Mouse (Mus musculus) midbrain, embryonic 11.5 days (tissue): ENCODE measurements around the gene Cdc42ep3. TPM values are rescaled to one million over a fixed set of nuclear protein-coding genes. Genes with fewer than 3 reads are reported as not detected.

Source experiments
- ATAC-seq: fragments of 200-750 bp; cut with Nextera tagmentation; 2 replicates; pipeline ENCODE4 v1.8.0; 2017; ENCODE audit warnings: moderate TSS enrichment, moderate library complexity; ENCODE audit not compliant: low FRiP score
- DNase-seq: peaks from one replicate; pipeline ENCODE4 v3.0.0; 2015; ENCODE audit warnings: low spot score; ENCODE audit errors: missing footprints
- H3K27ac ChIP-seq: fragments of 300-500 bp; sonication (generic); 2 replicates; pipeline ENCODE4 v1.5.1; 2014; ENCODE audit warnings: low read depth, low read length
- H3K27me3 ChIP-seq: fragments of 300-500 bp; sonication (generic); 2 replicates; pipeline ENCODE4 v1.6.1; 2014; ENCODE audit warnings: mild to moderate bottlenecking, low read length, moderate library complexity, mixed read lengths; ENCODE audit not compliant: control insufficient read depth, insufficient read depth
- H3K36me3 ChIP-seq: fragments of 300-500 bp; sonication (generic); 2 replicates; pipeline ENCODE4 v1.6.1; 2014; ENCODE audit warnings: mild to moderate bottlenecking, low read length, moderate library complexity, mixed read lengths; ENCODE audit not compliant: control insufficient read depth, insufficient read depth
- H3K4me1 ChIP-seq: fragments of 300-500 bp; sonication (generic); 2 replicates; pipeline ENCODE4 v1.6.1; 2014; ENCODE audit warnings: low read length; ENCODE audit not compliant: control insufficient read depth, insufficient read depth
- H3K4me2 ChIP-seq: fragments of 300-500 bp; sonication (generic); 2 replicates; pipeline ENCODE4 v1.6.1; 2014; ENCODE audit warnings: mild to moderate bottlenecking, moderate library complexity
- H3K4me3 ChIP-seq: fragments of 300-500 bp; sonication (generic); 2 replicates; pipeline ENCODE4 v1.5.1; 2014; ENCODE audit warnings: low read depth, low read length
- H3K9ac ChIP-seq: fragments of 300-500 bp; sonication (generic); 2 replicates; pipeline ENCODE4 v1.6.1; 2014; ENCODE audit warnings: low read length
- H3K9me3 ChIP-seq: fragments of 300-500 bp; sonication (generic); 2 replicates; pipeline ENCODE4 v1.6.1; 2016; ENCODE audit warnings: low read length; ENCODE audit not compliant: control insufficient read depth
- WGBS: fragments of 180-500 bp; shearing (Covaris S2); extraction: QIAGEN DNeasy Blood & Tissue Kit; methylation state at CpG from one replicate; pipeline ENCODE4 v1.1.7; 2014; 5-methylcytosine and 5-hydroxymethylcytosine counted together
- polyA plus RNA-seq: library from polyadenylated mRNA; unstranded; fragments of >200 nt; fragmentation: Nextera tagmentation; extraction: Ambion mirVana; gene quantifications from 2 replicates; pipeline ENCODE4 v1.2.1, GENCODE M21; 2014

The Cdc42ep3 gene
- polyA plus RNA-seq, 1 experiment from 2014 or later = 18.0 TPM

DNA sequence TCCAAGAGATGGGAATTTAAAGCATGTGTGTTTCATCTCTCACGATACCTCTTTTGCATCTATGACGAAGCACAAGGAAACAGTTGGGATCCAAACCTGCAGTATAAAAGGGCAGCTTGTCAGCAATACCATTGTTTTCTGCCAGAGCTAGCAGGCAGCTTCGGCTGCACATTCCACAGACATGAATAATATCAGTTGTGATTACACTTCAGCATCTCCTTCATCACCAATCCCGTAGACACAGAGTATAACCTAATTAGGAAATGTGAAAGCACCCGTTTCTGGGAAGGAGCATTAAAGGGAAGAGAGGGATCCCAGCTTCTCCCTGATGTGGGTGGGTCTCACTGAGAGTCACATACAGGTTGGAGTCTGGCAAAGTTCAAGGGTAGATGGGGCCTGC is 18.1 kb upstream of the Cdc42ep3 start:
- no peak for DNase-seq
- no peak for ATAC-seq
- Histone ChIP-seq H3K9ac (no peak overlapping the region), H3K4me2 (no peak overlapping the region), H3K4me1 (no peaks in the 10 kb centered on the region), H3K4me3 (no peak overlapping the region), H3K27ac (no peak overlapping the region), H3K9me3 (no peaks in the 10 kb centered on the region), H3K27me3 (no peaks in the 10 kb centered on the region), H3K36me3 (no peaks in the 10 kb centered on the region)
- WGBS = 84% methylated on average over 5 of the region's 5 CpGs

DNA sequence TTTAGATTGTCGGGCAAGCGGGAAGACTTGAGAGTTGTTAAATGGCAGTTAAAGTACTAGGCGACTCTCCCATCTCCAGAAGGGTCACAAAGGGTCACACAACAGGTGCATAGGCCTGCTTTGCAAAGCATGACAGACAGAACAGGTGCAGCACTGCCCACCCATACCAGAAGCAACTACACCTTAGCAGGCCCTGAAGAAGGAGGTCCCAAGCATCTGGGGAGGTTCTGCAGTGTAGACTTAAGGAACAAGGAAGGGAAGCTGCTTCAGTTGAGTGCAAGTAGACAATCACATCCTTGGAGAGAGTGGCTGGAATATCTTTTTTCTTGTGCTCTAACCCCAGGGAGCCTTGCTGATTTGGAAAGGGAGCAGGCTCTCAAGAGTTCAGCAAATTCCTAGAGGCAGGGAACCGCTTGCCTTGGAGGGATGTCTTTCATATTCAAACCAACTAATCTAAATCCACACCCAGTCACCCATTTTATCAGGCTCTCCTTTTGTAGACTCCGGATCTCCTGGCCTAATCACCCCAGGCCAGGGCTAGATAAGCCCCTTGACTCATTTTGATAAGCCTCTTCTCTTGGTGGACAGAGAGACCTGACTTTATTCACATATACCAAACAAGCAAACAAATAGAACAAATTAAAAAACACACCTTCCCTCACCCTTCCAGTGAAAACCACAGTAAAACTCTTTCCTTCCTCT is 10.0 kb upstream of the Cdc42ep3 start:
- 26% methylated on average over 5 of the region's 5 CpGs for WGBS
- H3K36me3 ChIP-seq = no peaks in the 10 kb centered on the region
- H3K9ac ChIP-seq = no peak overlapping the region
- H3K27ac ChIP-seq = no peak overlapping the region
- no peaks in the 10 kb centered on the region for H3K27me3 ChIP-seq
- no peak overlapping the region for H3K4me2 ChIP-seq
- no peaks in the 10 kb centered on the region for H3K9me3 ChIP-seq
- no peak overlapping the region for H3K4me3 ChIP-seq
- no peak for DNase-seq
- H3K4me1 ChIP-seq = no peaks in the 10 kb centered on the region
- ATAC-seq = no peak

DNA sequence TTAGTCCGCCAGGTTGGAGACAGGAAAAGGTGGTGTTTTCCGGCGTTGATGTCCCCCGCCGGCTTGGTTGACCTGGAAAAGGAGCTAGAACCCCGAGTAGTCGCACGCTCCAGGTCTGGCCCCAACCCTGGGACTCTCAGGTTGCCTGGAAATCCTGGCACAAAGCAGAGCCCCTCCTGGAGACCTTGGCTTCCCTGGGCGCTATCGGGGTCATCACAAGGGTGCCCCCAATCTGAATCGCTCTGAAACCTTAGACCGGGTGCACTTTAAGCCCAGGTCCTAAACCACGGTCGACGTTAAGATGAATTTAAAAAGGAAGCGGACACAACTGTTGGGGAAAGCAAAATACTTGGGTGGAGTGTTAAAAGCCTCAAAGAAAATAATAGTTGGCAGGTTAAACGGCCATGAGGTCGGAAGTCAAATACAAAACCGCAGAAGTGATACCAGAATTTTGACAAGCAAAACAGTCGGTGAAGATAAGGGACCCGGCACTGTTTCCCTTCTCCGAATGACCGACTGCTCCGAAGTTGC is 1.2 kb upstream of the Cdc42ep3 start:
- H3K4me2 ChIP-seq = peak overlapping the region; percentile 80
- no peaks in the 10 kb centered on the region for H3K9me3 ChIP-seq
- no peaks in the 10 kb centered on the region for H3K36me3 ChIP-seq
- H3K27ac ChIP-seq = no peak overlapping the region
- peak; percentile 20; the same call in 1 of the 2 replicates for ATAC-seq
- H3K9ac ChIP-seq = peak overlapping the region; percentile 72; the same call in 1 of the 2 replicates
- H3K4me1 ChIP-seq = peaks cover 2% of the 10 kb centered on the region; the same call in 1 of the 2 replicates
- H3K4me3 ChIP-seq = peak overlapping the region; percentile 56
- WGBS = 9% methylated on average over 24 of the region's 24 CpGs
- peaks cover 26% of the 10 kb centered on the region for H3K27me3 ChIP-seq
- peak; percentile 91 for DNase-seq

DNA sequence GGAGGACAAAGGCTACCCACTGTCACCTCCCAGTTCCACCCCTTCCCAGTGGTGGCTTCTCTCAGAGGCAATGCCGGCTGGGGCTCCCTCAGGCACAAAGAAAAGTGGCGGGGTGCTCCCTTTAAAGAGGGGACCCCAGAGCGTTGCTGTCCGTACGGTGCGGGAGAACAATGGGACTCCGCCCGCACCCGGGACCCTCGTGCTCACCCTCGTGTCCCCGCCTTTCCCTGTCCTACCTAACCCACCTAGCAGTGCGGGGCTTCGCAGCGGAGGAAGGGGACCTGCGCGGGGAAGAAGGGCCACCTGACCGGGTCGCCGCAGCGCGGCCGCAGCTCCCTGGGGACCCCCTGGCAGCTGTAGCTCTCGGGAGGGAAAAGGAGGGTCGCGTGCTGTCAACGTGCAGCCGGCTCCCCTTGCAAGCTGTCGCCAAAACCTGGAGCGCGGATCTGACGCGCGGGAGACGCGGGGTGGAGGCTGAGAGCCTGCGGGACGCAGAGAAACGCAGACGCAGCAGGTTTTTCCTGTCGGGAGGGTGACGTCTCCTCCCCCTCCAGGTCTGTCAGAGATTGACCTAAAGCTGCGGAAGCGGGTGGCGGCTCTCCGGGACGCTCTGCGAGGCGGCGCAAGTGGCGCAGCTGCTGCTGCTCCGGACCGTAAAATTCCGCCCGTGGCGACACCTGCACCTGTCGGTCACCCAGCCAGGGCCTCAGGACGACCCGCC is 540 bp upstream of the Cdc42ep3 start:
- ATAC-seq = peak; percentile 77
- H3K4me1 ChIP-seq = peaks cover 2% of the 10 kb centered on the region; the same call in 1 of the 2 replicates

DNA sequence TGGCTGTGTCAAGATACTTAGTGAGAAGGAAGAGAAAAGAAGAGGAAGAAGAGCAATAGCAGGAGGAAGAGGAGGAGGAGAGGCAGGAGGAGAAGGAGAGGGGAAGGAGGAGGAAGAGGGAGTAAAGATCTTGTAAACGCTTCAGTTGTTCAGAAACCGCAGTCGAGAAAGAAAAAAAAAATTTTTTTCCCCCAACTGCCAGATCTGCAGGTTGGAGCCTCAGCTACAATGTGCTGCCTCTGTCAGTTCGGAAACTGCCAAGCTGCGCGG is 782 bp downstream of the Cdc42ep3 start:
- H3K27me3 ChIP-seq = peaks cover 26% of the 10 kb centered on the region
- no peak for ATAC-seq
- WGBS = 0% methylated on average over 6 of the region's 6 CpGs

More for the DNA sequence above, 540 bp upstream of the Cdc42ep3 start:
- peaks cover 26% of the 10 kb centered on the region for H3K27me3 ChIP-seq
- peak; percentile 95 for DNase-seq
- under 1% methylated on average over 52 of the region's 59 CpGs for WGBS
- H3K9ac ChIP-seq = peak overlapping the region; percentile 72
- peak overlapping the region; percentile 67 for H3K27ac ChIP-seq
- H3K9me3 ChIP-seq = no peaks in the 10 kb centered on the region
- peak overlapping the region; percentile 56 for H3K4me3 ChIP-seq
- H3K4me2 ChIP-seq = peak overlapping the region; percentile 80
- H3K36me3 ChIP-seq = no peaks in the 10 kb centered on the region

DNA sequence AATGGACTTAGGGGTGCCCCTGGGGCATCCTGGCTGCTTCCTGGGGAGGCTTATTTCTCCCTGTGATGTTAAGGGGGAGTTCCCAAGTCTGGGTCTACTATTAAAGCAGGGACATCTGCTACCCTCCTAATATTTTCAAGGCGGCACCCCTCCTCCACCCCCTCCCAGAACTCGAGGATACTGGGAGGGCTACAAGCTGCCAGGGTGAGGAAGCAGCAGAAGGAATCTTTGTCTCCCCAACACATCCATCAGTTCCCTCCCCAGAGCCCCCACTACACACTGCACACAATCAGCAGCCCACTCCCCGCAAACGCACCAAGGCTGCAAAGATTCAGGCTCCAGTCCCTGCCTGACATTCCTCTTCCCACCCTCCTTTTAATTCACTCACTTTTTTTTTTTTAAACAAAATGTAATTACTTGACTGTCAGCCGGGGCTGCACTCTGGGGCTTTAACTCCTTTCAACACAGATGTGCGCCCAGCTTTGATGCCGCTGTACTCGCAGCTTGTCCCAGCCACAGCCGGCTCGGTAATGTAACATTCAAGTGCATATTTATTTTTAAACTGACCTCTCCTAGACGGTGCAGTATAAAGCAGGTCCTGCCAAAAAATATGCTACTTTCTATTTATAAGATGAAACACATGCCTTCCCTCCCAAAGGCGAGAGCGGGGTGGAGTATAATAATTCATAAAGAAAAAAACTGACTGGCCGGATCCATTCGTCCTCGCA is 1.3 kb downstream of the Cdc42ep3 start:
- H3K27me3 ChIP-seq = peaks cover 26% of the 10 kb centered on the region
- peak overlapping the region; percentile 56 for H3K4me3 ChIP-seq
- H3K4me2 ChIP-seq = peak overlapping the region; percentile 80
- H3K9me3 ChIP-seq = no peaks in the 10 kb centered on the region
- peak overlapping the region; percentile 72; the same call in 1 of the 2 replicates for H3K9ac ChIP-seq
- no peaks in the 10 kb centered on the region for H3K36me3 ChIP-seq
- 3% methylated on average over 16 of the region's 16 CpGs for WGBS
- DNase-seq (no peak), ATAC-seq (no peak)
- H3K4me1 ChIP-seq = peaks cover 2% of the 10 kb centered on the region; the same call in 1 of the 2 replicates
- no peak overlapping the region for H3K27ac ChIP-seq

More for the DNA sequence above, 782 bp downstream of the Cdc42ep3 start:
- Histone ChIP-seq H3K4me1 (peaks cover 2% of the 10 kb centered on the region; the same call in 1 of the 2 replicates), H3K9ac (peak overlapping the region; percentile 72; the same call in 1 of the 2 replicates), H3K4me3 (peak overlapping the region; percentile 56), H3K27ac (no peak overlapping the region), H3K9me3 (no peaks in the 10 kb centered on the region), H3K36me3 (no peaks in the 10 kb centered on the region), H3K4me2 (peak overlapping the region; percentile 80)
- DNase-seq = no peak

DNA sequence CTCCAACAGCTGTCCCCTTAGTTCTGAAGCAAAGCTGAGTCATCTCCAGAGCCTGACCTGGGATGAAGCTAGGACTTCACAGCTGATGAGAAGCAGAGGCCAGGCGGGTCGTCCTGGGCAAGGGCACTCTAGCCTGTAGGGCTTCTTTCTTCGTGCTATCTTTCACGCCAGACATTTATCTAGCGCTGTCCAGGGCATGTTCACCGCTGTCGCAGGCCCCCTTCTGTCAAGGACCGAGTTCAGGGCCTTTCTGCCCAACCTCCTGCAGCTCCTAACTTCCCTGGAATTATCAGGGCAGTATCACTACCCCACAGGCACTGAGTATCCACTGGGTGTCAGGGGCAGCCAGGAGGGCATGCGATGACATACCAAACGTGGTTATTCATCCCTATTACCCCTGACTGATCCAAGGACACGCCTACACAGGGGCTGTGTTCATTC is 4.1 kb downstream of the Cdc42ep3 start:
- Histone ChIP-seq H3K4me3 (no peak overlapping the region), H3K36me3 (no peaks in the 10 kb centered on the region), H3K9ac (no peak overlapping the region), H3K4me1 (peaks cover under 1% of the 10 kb centered on the region; the same call in 1 of the 2 replicates), H3K9me3 (no peaks in the 10 kb centered on the region), H3K27ac (no peak overlapping the region), H3K27me3 (peaks cover 17% of the 10 kb centered on the region), H3K4me2 (no peak overlapping the region)
- ATAC-seq = no peak
- WGBS = 74% methylated on average over 11 of the region's 11 CpGs
- DNase-seq = no peak

DNA sequence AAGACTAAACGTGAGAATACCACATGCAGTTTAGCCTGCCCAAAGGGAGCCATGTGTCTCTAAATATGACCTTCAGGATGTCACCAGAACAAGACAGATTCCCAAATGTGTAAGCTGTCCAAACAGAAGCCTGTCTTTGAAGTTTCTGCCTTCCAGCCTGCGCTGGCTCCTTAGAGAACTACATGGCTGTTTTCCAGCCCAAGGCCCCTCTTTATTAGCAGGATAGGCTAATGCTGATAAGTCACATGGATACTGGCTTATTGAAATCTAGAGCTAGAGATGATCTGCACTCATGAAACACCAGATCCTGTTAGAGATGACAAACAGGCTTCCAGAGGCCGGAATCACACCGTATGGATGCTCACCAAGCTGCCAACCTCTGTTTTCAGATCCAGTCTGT is 5.5 kb downstream of the Cdc42ep3 start:
- Histone ChIP-seq H3K9me3 (no peaks in the 10 kb centered on the region), H3K4me3 (no peak overlapping the region), H3K4me2 (no peak overlapping the region), H3K9ac (no peak overlapping the region), H3K36me3 (no peaks in the 10 kb centered on the region), H3K27me3 (peaks cover 10% of the 10 kb centered on the region), H3K27ac (no peak overlapping the region), H3K4me1 (no peaks in the 10 kb centered on the region; the same call in 1 of the 2 replicates)
- WGBS = 79% methylated on average over 4 of the region's 4 CpGs
- no peak for ATAC-seq
- DNase-seq = no peak
